Comparison of ENCODE assay signal across 12 mouse cellular contexts in genomic region chr6:136852348-136852747, GRCm38 (mm10). TPM values are rescaled to one million over a fixed set of nuclear protein-coding genes. Genes with fewer than 3 reads are reported as not detected.
DNase-seq lines count a peak whose midpoint lies in the region; ATAC-seq and TF ChIP-seq lines count a peak whose summit lies in the region.
"Had no signal": no experiment of that assay in that cellular context is flagged by ENCODE, and none has a peak within 500 bp of the region (broad histone marks: within the 10 kb centered on the region; RNA-seq: fewer than 3 reads in every experiment).

No protein-coding gene starts in this region.

- no peak for TF ChIP-seq CTCF in thymus, adult 2 months (IDR thresholded peaks at IDR 0.05; ENCODE audit: borderline replicate concordance, control insufficient read depth, extremely low read depth, insufficient read depth, low read length, poor library complexity)

- no peak overlapping the region for H3K9ac ChIP-seq in heart, embryonic 15.5 days

- 86% methylated on average over 4 of the region's 4 CpGs for WGBS in heart, embryonic 15.5 days
- WGBS in thymus, adult 2 months, result 72% methylated on average over 4 of the region's 4 CpGs

- H3K4me3 ChIP-seq in heart, embryonic 15.5 days, result no peak overlapping the region
- H3K4me3 ChIP-seq in thymus, adult 2 months (ENCODE audit: control insufficient read depth, insufficient read depth, low read length), result no peak overlapping the region

- no peak for DNase-seq in heart, adult 8-10 months (ENCODE audit: low spot score)
- DNase-seq in thymus, adult 2 months, result no peak
- DNase-seq in thymus, postnatal 25 days, result no peak
- DNase-seq in kidney, postnatal 36 days, result peak; percentile 50 to 55
- no peak for DNase-seq in retina, embryonic 14.5 days (ENCODE audit: low spot score)
- DNase-seq in spleen, postnatal 4 days (ENCODE audit: low spot score in 2 of 2), result no peak
- no peak for DNase-seq in cerebellum, adult 8-10 months
- DNase-seq: cerebellum, adult 11-12 months had no signal

- no peaks in the 10 kb centered on the region for H3K36me3 ChIP-seq in heart, embryonic 15.5 days
- no peaks in the 10 kb centered on the region for H3K36me3 ChIP-seq in thymus, adult 2 months (ENCODE audit: control insufficient read depth, insufficient read depth, low read length)

- no peaks in the 10 kb centered on the region for H3K27me3 ChIP-seq in heart, embryonic 15.5 days
- no peaks in the 10 kb centered on the region for H3K27me3 ChIP-seq in thymus, adult 2 months (ENCODE audit: control insufficient read depth, insufficient read depth, low read length)
- H3K27me3 ChIP-seq: megakaryocyte, embryonic 14.5 days; Patski had no signal

- no peak for ATAC-seq in heart, embryonic 15.5 days (replicated peaks; ENCODE audit: insufficient number of reproducible peaks, insufficient read depth, low FRiP score, low read depth)
- ATAC-seq: intestine, postnatal 0 days; Patski had no signal

- peaks cover 21% of the 10 kb centered on the region for H3K4me1 ChIP-seq in heart, embryonic 15.5 days (replicated peaks)
- H3K4me1 ChIP-seq in thymus, adult 2 months (replicated peaks; ENCODE audit: control insufficient read depth, insufficient read depth, low read length), result peaks cover 48% of the 10 kb centered on the region

- no peaks in the 10 kb centered on the region for H3K9me3 ChIP-seq in heart, embryonic 15.5 days (replicated peaks)
- H3K9me3 ChIP-seq: megakaryocyte, embryonic 14.5 days had no signal

- no peak overlapping the region for H3K4me2 ChIP-seq in heart, embryonic 15.5 days

- TF ChIP-seq POLR2A in thymus, adult 2 months (IDR thresholded peaks at IDR 0.05; ENCODE audit: control insufficient read depth, extremely low read depth, insufficient read depth, low read length, poor library complexity), result no peak

- H3K27ac ChIP-seq in heart, embryonic 15.5 days, result peak overlapping the region; percentile 34; the same call in 1 of the 2 replicates
- peak overlapping the region; percentile 54 for H3K27ac ChIP-seq in thymus, adult 2 months (ENCODE audit: control insufficient read depth, insufficient read depth, low read length)

RNA-seq across cellular contexts. Expression of gene Art4, which starts 5.2 kb away (rescaled TPM):
- polyA plus RNA-seq in heart, embryonic 15.5 days (2015; fragmentation: Nextera tagmentation; extraction: Ambion mirVana), result 14.4 and 16.5 TPM in 2 replicates
- 10 to 100 TPM; 17.9 to 24.4 (median 22.7) TPM for total RNA-seq in heart, adult 8-10 months (2022)
- 12.8 and 13.3 TPM in 2 replicates for polyA plus RNA-seq in thymus, adult 2 months (2012; rRNA removed)
- polyA plus RNA-seq: Patski had no signal

RNA-seq across cellular contexts. Expression of gene Smco3, which starts 17.1 kb away (rescaled TPM):
- polyA plus RNA-seq in heart, embryonic 15.5 days (2015; fragmentation: Nextera tagmentation; extraction: Ambion mirVana), result 0.30 TPM in 1 of 2 replicates, not detected in the other
- total RNA-seq in heart, adult 8-10 months (2022), result not detected
- 0.13 and 0.24 TPM in 2 replicates for polyA plus RNA-seq in thymus, adult 2 months (2012; rRNA removed)

RNA-seq across cellular contexts. Expression of gene Mgp, which starts 23.3 kb away (rescaled TPM):
- 595 and 619 TPM in 2 replicates for polyA plus RNA-seq in heart, embryonic 15.5 days (2015; fragmentation: Nextera tagmentation; extraction: Ambion mirVana)
- total RNA-seq in heart, adult 8-10 months (2022), result 100 to 1,000 TPM; 260 to 429 (median 309) TPM
- 173 and 274 TPM in 2 replicates for polyA plus RNA-seq in thymus, adult 2 months (2012; rRNA removed)

RNA-seq across cellular contexts. Expression of gene Wbp11, which starts 24.3 kb away (rescaled TPM):
- 60.4 and 66.9 TPM in 2 replicates for polyA plus RNA-seq in heart, embryonic 15.5 days (2015; fragmentation: Nextera tagmentation; extraction: Ambion mirVana)
- total RNA-seq in heart, adult 8-10 months (2022), result 10 to 100 TPM; 60.9 to 70.3 (median 65.5) TPM
- 72.3 and 91.3 TPM in 2 replicates for polyA plus RNA-seq in thymus, adult 2 months (2012; rRNA removed)

RNA-seq across cellular contexts. Expression of gene BC049715, which starts 24.9 kb away (rescaled TPM):
- 1.3 and 1.9 TPM in 2 replicates for polyA plus RNA-seq in heart, embryonic 15.5 days (2015; fragmentation: Nextera tagmentation; extraction: Ambion mirVana)
- 1 to 10 TPM in 1 of 4 experiments, under 1 TPM in 3; 0.89 to 1.6 (median 0.94) TPM for total RNA-seq in heart, adult 8-10 months (2022)
- polyA plus RNA-seq in thymus, adult 2 months (2012; rRNA removed), result 0.86 and 2.3 TPM in 2 replicates

Comparison
In these comparisons a context has a peak if more than half of its experiments do, and no peak if none do; other contexts are left out.
1. DNase-seq: peak in kidney, postnatal 36 days (2 of 2); none in heart, adult 8-10 months (single experiment), thymus, adult 2 months (single experiment), thymus, postnatal 25 days (single experiment), retina, embryonic 14.5 days (single experiment), spleen, postnatal 4 days (0 of 2) and cerebellum, adult 8-10 months (single experiment).